Mouse (Mus musculus) megakaryocyte, embryonic 14.5 days (primary cell): ENCODE results near the gene Cenps.

Experiments
- FLI1 ChIP-seq: IDR thresholded peaks from 2 replicates; pipeline ENCODE4 v1.6.1; 2012; ENCODE audit warnings: low read length, inconsistent platforms, mixed read lengths
- GATA1 ChIP-seq: IDR thresholded peaks from 3 replicates; pipeline ENCODE4 v1.6.1; 2012; ENCODE audit warnings: mixed read lengths, low read length, inconsistent platforms, borderline replicate concordance

DNA sequence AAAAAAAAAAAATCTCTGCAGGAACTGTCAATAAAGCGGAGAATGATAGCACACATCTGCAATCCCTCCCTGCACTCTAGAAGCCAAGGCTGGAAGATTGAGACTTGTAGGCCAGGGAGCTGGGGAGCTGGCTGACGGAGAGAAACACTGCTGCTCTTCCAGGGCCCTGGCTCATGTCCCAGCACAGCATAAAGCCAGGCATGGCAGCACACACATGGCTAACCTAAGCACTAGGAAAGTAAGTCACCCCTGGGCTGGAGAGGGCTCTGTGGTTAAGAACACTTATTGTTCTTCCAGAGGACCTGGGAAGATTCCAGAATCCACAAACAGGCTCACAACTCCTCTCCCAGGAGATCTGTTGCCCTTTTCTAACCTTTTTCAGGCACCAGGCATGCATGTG is 35.2 kb upstream of the Cenps start:
- TF ChIP-seq GATA1 (no peak), FLI1 (no peak)
